Mouse (Mus musculus) G1E (cell line): ENCODE data around the gene Mroh2a.

ENCODE experiments used
- CTCF ChIP-seq: IDR thresholded peaks from 2 replicates; pipeline ENCODE4 v1.5.1; 2012; ENCODE audit warnings: low read depth, low read length, inconsistent platforms, mixed read lengths
- GATA1 ChIP-seq: IDR thresholded peaks from 2 replicates; pipeline ENCODE4 v1.6.1; 2012; ENCODE audit warnings: borderline replicate concordance, low read length, inconsistent platforms, mixed read lengths
- POLR2AphosphoS5 ChIP-seq: IDR thresholded peaks from 2 replicates; pipeline ENCODE4 v1.6.1; 2012; ENCODE audit warnings: low read depth, low read length, inconsistent platforms; ENCODE audit not compliant: insufficient replicate concordance

GRCm38 (mm10) chr1:88258361-88258760 is 31.6 kb downstream of the Mroh2a start:
- TF ChIP-seq CTCF (no peak), GATA1 (no peak), POLR2AphosphoS5 (no peak)
